Mouse (Mus musculus) limb, embryonic 15.5 days (tissue): ENCODE measurements around the gene Nav2. TPM values are rescaled to one million over a fixed set of nuclear protein-coding genes. Genes with fewer than 3 reads are reported as not detected.

Source experiments
- ATAC-seq: fragments of 200-750 bp; cut with Nextera tagmentation; 2 replicates; pipeline ENCODE4 v1.8.0; 2017; ENCODE audit warnings: low read depth, moderate TSS enrichment; ENCODE audit not compliant: insufficient number of reproducible peaks, low FRiP score, low TSS enrichment
- H3K27ac ChIP-seq: fragments of 300-500 bp; sonication (generic); 2 replicates; pipeline ENCODE4 v1.5.1; 2015; ENCODE audit warnings: moderate library complexity, mild to moderate bottlenecking, inconsistent platforms
- H3K27me3 ChIP-seq: fragments of 300-500 bp; sonication (generic); 2 replicates; pipeline ENCODE4 v1.6.1; 2015; ENCODE audit warnings: inconsistent platforms
- H3K36me3 ChIP-seq: fragments of 300-500 bp; sonication (generic); 2 replicates; pipeline ENCODE4 v1.6.1; 2015; ENCODE audit warnings: inconsistent platforms
- H3K4me1 ChIP-seq: fragments of 300-500 bp; sonication (generic); 2 replicates; pipeline ENCODE4 v1.6.1; 2015; ENCODE audit warnings: inconsistent platforms
- H3K4me2 ChIP-seq: fragments of 300-500 bp; sonication (generic); 2 replicates; pipeline ENCODE4 v1.6.1; 2015; ENCODE audit warnings: mild to moderate bottlenecking, inconsistent platforms
- H3K4me3 ChIP-seq: fragments of 300-500 bp; sonication (generic); 2 replicates; pipeline ENCODE4 v1.5.1; 2015; ENCODE audit warnings: mild to moderate bottlenecking, inconsistent platforms
- H3K9ac ChIP-seq: fragments of 300-500 bp; sonication (generic); 2 replicates; pipeline ENCODE4 v1.6.1; 2015; ENCODE audit warnings: inconsistent platforms
- H3K9me3 ChIP-seq: fragments of 300-500 bp; sonication (generic); 2 replicates; pipeline ENCODE4 v1.6.1; 2016; ENCODE audit warnings: inconsistent platforms
- WGBS: fragments of 180-500 bp; shearing (Covaris S2); methylation state at CpG from one replicate; pipeline ENCODE4 v1.1.7; 2015; 5-methylcytosine and 5-hydroxymethylcytosine counted together
- polyA plus RNA-seq: library from polyadenylated mRNA; unstranded; fragments of >200 nt; fragmentation: Nextera tagmentation; extraction: Ambion mirVana; gene quantifications from 2 replicates; pipeline ENCODE4 v1.2.1, GENCODE M21; 2015

Nav2 gene
- polyA plus RNA-seq, 1 experiment from 2014 or later: 17.3 TPM

DNA sequence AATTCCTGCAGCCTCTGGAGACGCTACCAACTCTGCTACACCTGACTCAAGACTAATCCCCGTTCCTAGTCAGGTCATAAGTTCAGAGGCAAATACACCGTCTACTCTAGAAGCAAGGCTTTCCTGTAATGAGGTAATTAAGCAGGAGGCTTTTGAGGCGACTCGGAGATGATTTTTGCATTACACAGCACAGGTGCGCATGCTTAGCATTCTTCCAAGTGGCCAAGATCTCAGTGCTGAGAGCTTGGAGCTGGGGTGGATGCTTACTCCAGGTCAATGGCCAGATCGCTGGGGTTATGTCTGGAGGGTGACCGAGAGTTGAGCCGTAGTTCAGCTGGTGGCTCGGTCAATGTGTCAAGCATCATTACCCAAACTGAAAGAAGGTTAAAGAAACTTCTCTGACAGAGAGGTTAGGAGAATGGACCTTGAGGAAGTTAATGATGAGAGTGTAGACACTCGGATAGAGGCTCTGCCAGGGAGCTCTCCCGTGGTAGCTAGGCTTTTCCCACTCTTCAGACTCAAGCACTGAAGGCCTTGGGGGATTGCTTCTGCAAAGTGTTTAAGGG lies 161.0 kb downstream of the Nav2 start:
- Histone ChIP-seq H3K9me3 (no peaks in the 10 kb centered on the region), H3K36me3 (no peaks in the 10 kb centered on the region), H3K4me3 (no peak overlapping the region), H3K4me1 (no peaks in the 10 kb centered on the region), H3K27me3 (peaks cover 4% of the 10 kb centered on the region; the same call in 1 of the 2 replicates), H3K4me2 (no peak overlapping the region), H3K27ac (no peak overlapping the region), H3K9ac (no peak overlapping the region)
- 55% methylated on average over 12 of the region's 12 CpGs for WGBS
- no peak for ATAC-seq

DNA sequence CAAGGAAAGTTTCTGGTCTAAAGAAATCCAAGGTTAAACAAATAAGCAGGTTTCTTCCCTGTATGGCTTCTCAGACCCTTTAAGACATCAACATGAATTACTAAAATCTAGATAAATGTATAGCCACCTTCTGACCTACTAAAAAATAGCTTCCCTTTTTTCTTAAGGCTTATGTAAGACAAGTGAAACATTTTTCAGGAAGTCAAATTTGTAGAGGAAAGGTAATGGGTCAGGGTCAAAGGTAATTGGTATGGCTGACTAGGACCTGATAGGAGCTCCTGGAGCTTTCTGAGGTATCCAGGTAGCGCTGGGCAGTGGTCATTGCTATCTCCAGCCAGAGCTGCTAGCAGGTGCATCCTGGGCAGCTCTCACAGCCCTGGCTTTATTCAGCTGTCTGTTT lies 162.1 kb downstream of the Nav2 start:
- H3K36me3 ChIP-seq: no peaks in the 10 kb centered on the region
- no peak for ATAC-seq
- no peak overlapping the region for H3K4me3 ChIP-seq
- no peaks in the 10 kb centered on the region for H3K4me1 ChIP-seq
- H3K9me3 ChIP-seq: no peaks in the 10 kb centered on the region
- H3K9ac ChIP-seq: no peak overlapping the region
- H3K4me2 ChIP-seq: no peak overlapping the region
- WGBS: 68% methylated on average over 1 of the region's 1 CpGs
- no peak overlapping the region for H3K27ac ChIP-seq
- peaks cover 11% of the 10 kb centered on the region; the same call in 1 of the 2 replicates for H3K27me3 ChIP-seq

DNA sequence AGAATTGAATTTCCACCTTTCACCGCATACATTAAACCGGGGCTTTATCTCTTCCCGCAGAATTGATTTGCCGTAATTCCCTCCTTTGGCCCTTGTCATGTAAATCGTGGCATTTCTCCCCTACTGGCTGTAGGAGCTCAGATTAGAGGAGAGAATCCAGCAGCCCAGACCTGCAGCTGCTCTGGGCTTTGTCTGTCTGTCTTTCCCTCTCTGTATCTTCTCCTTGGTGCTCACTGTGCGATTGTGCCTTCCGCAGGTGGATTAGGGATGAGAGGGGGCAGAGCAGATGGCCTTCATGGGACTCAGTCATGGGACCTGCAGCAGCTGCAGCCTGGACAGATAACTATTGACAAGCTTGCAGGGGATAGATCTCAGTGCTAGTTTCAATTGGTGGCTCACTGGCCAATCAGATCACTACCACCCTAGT lies 162.6 kb downstream of the Nav2 start:
- no peak overlapping the region for H3K4me3 ChIP-seq
- H3K9ac ChIP-seq: no peak overlapping the region
- H3K4me1 ChIP-seq: no peaks in the 10 kb centered on the region
- no peaks in the 10 kb centered on the region for H3K36me3 ChIP-seq
- no peak for ATAC-seq
- H3K27me3 ChIP-seq: peaks cover 11% of the 10 kb centered on the region; the same call in 1 of the 2 replicates
- WGBS: 34% methylated on average over 7 of the region's 7 CpGs
- no peak overlapping the region for H3K27ac ChIP-seq
- no peaks in the 10 kb centered on the region for H3K9me3 ChIP-seq
- H3K4me2 ChIP-seq: no peak overlapping the region

DNA sequence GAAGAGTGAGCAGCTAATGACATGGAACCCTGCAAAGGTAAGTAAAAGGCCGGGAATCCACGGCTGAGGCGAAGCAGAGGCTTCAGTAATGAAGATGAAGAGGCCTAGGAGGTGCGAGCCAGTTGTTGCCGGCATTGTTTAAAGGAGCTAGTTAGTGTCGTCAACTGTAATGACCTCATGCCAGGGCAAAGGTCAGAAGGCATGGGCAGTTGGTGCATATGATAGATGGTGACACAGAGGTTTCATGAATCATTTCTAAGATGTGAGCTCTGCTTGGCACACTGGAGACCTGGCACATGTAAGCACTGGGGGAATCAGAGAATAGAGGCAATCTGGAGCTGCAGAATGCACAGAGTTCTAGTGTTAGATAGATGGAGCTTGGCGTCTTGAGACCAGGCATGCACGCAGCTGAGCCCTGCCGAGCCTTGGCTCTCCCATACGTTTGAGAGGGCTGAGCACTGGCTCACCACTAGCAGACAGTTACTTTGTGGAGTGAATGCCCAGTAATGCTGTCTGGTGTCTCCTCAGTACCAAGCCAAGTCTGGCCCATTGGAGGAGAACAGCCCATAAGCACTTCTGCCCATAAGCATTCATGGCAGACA lies 166.9 kb downstream of the Nav2 start:
- Histone ChIP-seq H3K4me3 (no peak overlapping the region), H3K36me3 (no peaks in the 10 kb centered on the region), H3K9ac (no peak overlapping the region), H3K4me2 (no peak overlapping the region), H3K27me3 (peaks cover 11% of the 10 kb centered on the region; the same call in 1 of the 2 replicates), H3K27ac (no peak overlapping the region), H3K9me3 (no peaks in the 10 kb centered on the region), H3K4me1 (no peaks in the 10 kb centered on the region)
- 44% methylated on average over 10 of the region's 10 CpGs for WGBS
- ATAC-seq: no peak

DNA sequence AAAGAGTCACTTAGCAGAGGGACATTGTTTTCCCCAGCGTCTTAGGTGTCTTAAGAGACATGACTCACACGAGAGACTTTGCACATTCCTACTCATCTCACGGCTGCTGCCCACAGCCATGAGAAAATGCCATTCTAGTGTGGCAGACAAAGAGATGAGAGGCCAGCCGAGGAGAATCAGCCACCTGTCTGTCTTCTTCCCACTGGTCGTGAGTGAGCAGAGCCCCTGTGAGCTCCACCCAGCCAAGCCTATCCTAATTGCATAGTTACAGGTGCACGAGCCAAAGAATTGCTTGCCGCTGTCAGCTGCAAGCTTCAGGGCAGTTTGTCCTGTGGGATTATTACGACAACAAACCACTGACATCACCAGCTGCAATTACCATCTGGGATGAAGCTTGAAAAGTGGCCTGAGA lies 167.8 kb downstream of the Nav2 start:
- no peak for ATAC-seq
- Histone ChIP-seq H3K9ac (no peak overlapping the region), H3K27ac (no peak overlapping the region), H3K27me3 (peaks cover 8% of the 10 kb centered on the region; the same call in 1 of the 2 replicates), H3K4me2 (no peak overlapping the region), H3K4me3 (no peak overlapping the region), H3K4me1 (no peaks in the 10 kb centered on the region), H3K36me3 (no peaks in the 10 kb centered on the region), H3K9me3 (no peaks in the 10 kb centered on the region)
- WGBS: 54% methylated on average over 8 of the region's 8 CpGs

DNA sequence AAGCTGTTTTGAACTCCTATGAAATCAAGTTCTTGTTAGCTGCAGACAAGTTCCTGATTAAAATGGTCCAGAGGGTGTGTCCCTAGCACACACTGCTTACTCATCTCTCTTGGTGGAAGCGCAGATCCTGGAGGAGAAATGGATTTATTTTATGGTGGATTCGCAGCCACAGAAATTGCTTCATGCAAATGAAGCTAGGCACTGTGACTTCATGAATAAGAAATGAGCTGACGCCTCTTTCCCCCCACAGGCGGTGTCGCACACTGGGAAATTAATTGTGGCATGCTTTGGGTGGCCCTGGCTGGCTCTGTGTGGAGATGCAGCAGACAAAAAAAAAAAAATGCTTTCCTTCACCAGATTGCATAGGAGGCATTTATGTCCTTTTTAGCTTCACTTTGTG lies 170.4 kb downstream of the Nav2 start:
- Histone ChIP-seq H3K4me3 (no peak overlapping the region), H3K27ac (no peak overlapping the region)

DNA sequence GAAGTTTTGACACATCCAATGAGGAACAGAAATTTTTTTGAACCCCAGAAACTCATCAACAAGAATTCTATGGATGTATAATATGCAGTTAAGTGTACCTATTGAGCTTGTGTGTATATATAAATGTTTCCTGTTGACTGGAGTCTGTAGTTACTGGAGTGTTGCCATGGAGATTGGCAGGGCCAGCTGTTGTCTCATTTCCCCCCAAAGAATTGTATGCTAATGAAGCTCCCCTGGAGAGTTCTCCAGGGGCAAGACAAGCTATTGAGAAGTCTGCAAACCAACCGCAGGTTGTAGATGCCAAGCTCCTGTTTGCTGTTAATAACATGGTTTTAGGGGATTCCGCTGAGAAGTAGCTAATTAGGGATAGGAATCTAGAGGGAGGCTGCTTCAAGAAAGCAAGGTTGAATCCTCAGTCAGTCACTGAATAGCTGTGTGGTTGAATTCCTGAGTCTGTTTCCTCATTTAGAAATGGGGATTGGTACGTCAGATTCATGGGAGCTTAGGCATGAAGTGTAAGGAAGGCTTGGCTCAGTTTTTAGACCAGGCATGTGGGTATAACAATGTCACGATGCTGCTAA lies 174.2 kb downstream of the Nav2 start:
- Histone ChIP-seq H3K36me3 (no peaks in the 10 kb centered on the region), H3K27me3 (no peaks in the 10 kb centered on the region), H3K9ac (no peak overlapping the region), H3K9me3 (no peaks in the 10 kb centered on the region), H3K4me1 (no peaks in the 10 kb centered on the region), H3K27ac (no peak overlapping the region), H3K4me2 (no peak overlapping the region), H3K4me3 (no peak overlapping the region)
- 52% methylated on average over 4 of the region's 4 CpGs for WGBS
- ATAC-seq: no peak

More for the DNA sequence above, 170.4 kb downstream of the Nav2 start:
- ATAC-seq: no peak
- Histone ChIP-seq H3K4me1 (no peaks in the 10 kb centered on the region), H3K27me3 (peaks cover 7% of the 10 kb centered on the region; the same call in 1 of the 2 replicates), H3K9ac (no peak overlapping the region), H3K9me3 (no peaks in the 10 kb centered on the region), H3K36me3 (no peaks in the 10 kb centered on the region), H3K4me2 (no peak overlapping the region)
- WGBS: 68% methylated on average over 5 of the region's 5 CpGs

DNA sequence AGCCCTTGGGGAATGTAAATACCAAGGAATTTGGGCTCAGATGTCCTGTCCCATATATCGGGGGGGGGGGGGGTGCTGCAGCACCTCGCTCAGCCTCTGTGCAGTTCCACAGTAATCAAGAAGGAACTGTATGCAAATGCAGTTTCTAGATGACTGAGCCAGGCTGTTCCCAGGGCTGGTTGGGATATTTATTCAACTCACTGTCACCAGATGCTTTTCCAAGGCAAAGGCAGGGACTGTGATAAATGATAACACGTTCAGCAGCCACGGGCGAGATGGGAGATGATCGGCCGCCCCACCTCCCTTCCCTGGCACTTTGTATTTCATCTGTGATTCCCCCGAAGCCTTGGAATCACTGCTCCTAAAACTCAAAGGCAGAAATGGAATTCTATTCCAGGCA lies 176.3 kb downstream of the Nav2 start:
- no peaks in the 10 kb centered on the region for H3K36me3 ChIP-seq
- WGBS: 45% methylated on average over 8 of the region's 8 CpGs
- H3K27me3 ChIP-seq: 0 out of 2 replicates have a peak, but pooled peaks cover 7% of the 10 kb centered on the region
- no peak overlapping the region for H3K27ac ChIP-seq
- H3K4me1 ChIP-seq: no peaks in the 10 kb centered on the region
- no peak for ATAC-seq
- no peak overlapping the region for H3K4me3 ChIP-seq
- H3K9ac ChIP-seq: no peak overlapping the region
- H3K4me2 ChIP-seq: no peak overlapping the region
- no peaks in the 10 kb centered on the region for H3K9me3 ChIP-seq

DNA sequence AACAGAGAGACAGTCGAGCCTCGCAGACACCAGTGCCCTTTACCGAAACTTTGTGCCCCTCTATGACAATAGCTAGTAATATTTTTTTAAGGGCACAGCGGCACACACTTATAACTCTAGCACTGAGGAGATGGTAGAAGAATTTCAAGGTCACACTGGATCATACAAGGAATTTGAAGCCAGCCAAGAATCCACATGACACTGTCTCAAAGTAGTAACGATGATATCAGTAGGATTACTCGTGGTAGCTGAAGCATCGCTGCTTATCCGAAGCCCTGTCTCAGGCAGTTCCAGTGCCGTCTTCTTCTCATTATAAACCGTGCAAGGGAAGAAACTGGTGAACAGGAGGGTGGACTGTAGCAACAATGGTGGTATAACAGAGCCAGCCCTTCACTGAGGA lies 177.2 kb downstream of the Nav2 start:
- H3K27me3 ChIP-seq: 0 out of 2 replicates have a peak, but pooled peaks cover 8% of the 10 kb centered on the region

DNA sequence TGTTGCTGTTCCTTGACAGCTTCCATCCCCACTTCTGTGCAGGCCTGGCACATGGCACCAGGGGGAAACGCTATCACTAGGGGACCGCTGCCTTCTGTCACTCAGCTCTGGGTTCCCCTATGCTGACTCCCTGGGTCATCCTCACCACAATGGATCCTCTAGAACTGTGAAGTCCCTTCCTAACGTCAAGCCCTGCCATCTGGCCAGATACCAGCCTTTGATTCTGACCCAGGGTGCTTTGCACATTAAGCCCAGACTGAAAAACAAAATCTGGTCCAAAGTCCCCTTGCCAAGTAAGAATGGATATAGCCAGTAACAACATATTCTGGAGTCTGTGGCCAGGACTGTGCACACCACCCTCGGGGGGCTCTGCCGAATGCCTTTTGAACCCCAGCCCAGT lies 178.6 kb downstream of the Nav2 start:
- no peak overlapping the region for H3K9ac ChIP-seq
- H3K4me3 ChIP-seq: no peak overlapping the region
- 65% methylated on average over 5 of the region's 5 CpGs for WGBS
- no peak overlapping the region for H3K27ac ChIP-seq
- H3K27me3 ChIP-seq: 0 out of 2 replicates have a peak, but pooled peaks cover 8% of the 10 kb centered on the region
- no peaks in the 10 kb centered on the region for H3K9me3 ChIP-seq
- ATAC-seq: no peak
- no peak overlapping the region for H3K4me2 ChIP-seq
- H3K4me1 ChIP-seq: no peaks in the 10 kb centered on the region
- no peaks in the 10 kb centered on the region for H3K36me3 ChIP-seq

More for the DNA sequence above, 177.2 kb downstream of the Nav2 start:
- no peak overlapping the region for H3K4me3 ChIP-seq
- ATAC-seq: no peak
- H3K9me3 ChIP-seq: no peaks in the 10 kb centered on the region
- no peak overlapping the region for H3K27ac ChIP-seq
- H3K9ac ChIP-seq: no peak overlapping the region
- H3K4me1 ChIP-seq: no peaks in the 10 kb centered on the region
- H3K4me2 ChIP-seq: no peak overlapping the region
- 78% methylated on average over 10 of the region's 10 CpGs for WGBS
- no peaks in the 10 kb centered on the region for H3K36me3 ChIP-seq

DNA sequence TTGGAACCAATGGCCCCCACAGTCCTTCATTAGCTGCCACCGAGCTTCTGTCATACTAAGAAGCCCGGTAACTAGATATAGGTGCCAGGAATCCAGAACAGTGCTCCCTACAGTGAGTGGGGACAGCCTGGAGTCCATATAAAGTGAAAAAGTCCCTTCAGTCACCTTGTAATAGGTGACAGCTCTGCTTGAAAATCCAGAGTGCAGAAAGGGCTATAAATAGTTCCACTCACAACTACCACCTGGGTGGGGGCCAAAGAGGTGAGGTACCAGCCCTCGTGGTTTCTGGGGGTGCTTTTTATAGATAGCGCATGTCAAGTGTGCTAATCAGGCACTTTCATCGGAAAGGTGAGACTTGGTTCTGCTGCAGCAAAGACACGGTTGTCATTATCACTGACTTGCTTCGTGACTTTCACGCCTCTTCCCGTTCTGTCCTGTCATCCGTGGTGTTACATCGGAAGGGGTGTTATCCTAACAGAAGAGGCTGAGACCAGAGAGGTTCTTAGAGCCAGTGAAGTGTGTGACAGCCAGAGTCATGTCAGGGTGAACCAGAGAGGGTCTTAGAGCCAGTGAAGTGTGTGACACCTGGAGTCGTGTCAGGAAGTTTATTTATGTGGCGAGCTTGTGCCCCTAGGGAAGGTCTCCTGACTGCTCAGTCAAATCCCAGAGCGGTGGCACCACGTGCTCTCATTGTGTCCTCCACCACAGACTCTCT lies 179.8 kb downstream of the Nav2 start:
- H3K4me2 ChIP-seq: no peak overlapping the region
- 47% methylated on average over 15 of the region's 15 CpGs for WGBS
- ATAC-seq: no peak

DNA sequence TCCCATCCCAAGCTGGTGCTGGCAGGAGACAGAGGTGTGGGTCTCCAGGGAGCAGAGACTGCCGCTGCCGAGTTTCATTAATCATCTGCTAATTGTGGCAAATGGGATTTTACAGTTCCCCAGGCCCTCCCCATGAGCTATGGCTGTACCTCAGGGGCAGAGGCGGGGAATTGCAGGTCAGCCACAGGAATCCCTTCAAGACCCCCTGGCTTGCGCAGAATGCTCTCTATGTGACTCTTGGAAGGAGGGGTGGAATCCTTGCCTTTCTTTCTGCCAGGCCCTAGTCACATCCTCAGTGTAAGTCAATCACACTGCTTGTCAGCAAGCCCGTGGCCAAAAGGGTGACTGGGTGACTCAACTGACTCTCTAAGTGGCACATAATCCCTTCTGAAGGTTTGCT lies 182.9 kb downstream of the Nav2 start:
- 22% methylated on average over 5 of the region's 5 CpGs for WGBS
- no peak overlapping the region for H3K9ac ChIP-seq
- H3K9me3 ChIP-seq: no peaks in the 10 kb centered on the region
- H3K4me2 ChIP-seq: no peak overlapping the region
- no peak overlapping the region for H3K27ac ChIP-seq
- no peaks in the 10 kb centered on the region for H3K36me3 ChIP-seq
- ATAC-seq: no peak
- no peaks in the 10 kb centered on the region for H3K4me1 ChIP-seq
- 0 out of 2 replicates have a peak, but pooled peaks cover 8% of the 10 kb centered on the region for H3K27me3 ChIP-seq
- H3K4me3 ChIP-seq: no peak overlapping the region

More for the DNA sequence above, 179.8 kb downstream of the Nav2 start:
- Histone ChIP-seq H3K27ac (no peak overlapping the region), H3K27me3 (0 out of 2 replicates have a peak, but pooled peaks cover 8% of the 10 kb centered on the region), H3K4me1 (no peaks in the 10 kb centered on the region), H3K9ac (no peak overlapping the region), H3K9me3 (no peaks in the 10 kb centered on the region), H3K4me3 (no peak overlapping the region), H3K36me3 (no peaks in the 10 kb centered on the region)
